Mouse (Mus musculus) ES-E14 (cell line): ENCODE data around the gene 1700001L19Rik. TPM values are rescaled to one million over a fixed set of nuclear protein-coding genes. Genes with fewer than 3 reads are reported as not detected.

Experiments used
- DNase-seq: peaks from one replicate; pipeline ENCODE4 v3.0.0-alpha.2; 2013; ENCODE audit warnings: low read depth, low spot score
- H3K27ac ChIP-seq: 2 replicates; pipeline ENCODE4 v1.5.1; 2012; ENCODE audit warnings: low read depth, mild to moderate bottlenecking, low read length, moderate library complexity, mixed read lengths; ENCODE audit not compliant: poor library complexity, insufficient read depth, severe bottlenecking
- H3K36me3 ChIP-seq: 2 replicates; pipeline ENCODE4 v1.6.1; 2012; ENCODE audit warnings: mild to moderate bottlenecking, low read length, moderate library complexity, mixed read lengths; ENCODE audit not compliant: control insufficient read depth, poor library complexity, insufficient read depth, severe bottlenecking
- H3K4me1 ChIP-seq, 2 experiments: fragments of 150-350 bp in 1 of 2; sonication (generic) in 1 of 2; 2 replicates each; pipeline ENCODE4 v1.6.1; 2012; ENCODE audit warnings: low read length in 2 of 2, mild to moderate bottlenecking in 1 of 2, mixed read lengths in 1 of 2; ENCODE audit not compliant: control insufficient read depth in 2 of 2, insufficient read depth in 2 of 2, poor library complexity in 1 of 2
- H3K4me3 ChIP-seq, 2 experiments: fragments of 150-350 bp in 1 of 2; sonication (generic) in 1 of 2; 2 replicates each; pipeline ENCODE4 v1.5.1; 2012; ENCODE audit warnings: low read length in 2 of 2, low read depth in 1 of 2, mild to moderate bottlenecking in 1 of 2, mixed read lengths in 1 of 2; ENCODE audit not compliant: insufficient read depth in 1 of 2, poor library complexity in 1 of 2, severe bottlenecking in 1 of 2
- H3K9ac ChIP-seq: 2 replicates; pipeline ENCODE4 v1.6.1; 2012; ENCODE audit warnings: low read depth, mild to moderate bottlenecking, low read length, mixed read lengths; ENCODE audit not compliant: poor library complexity, insufficient read depth, severe bottlenecking
- H3K9me3 ChIP-seq: fragments of 150-350 bp; sonication (generic); 2 replicates; pipeline ENCODE4 v1.6.1; 2012; ENCODE audit warnings: low read depth, mild to moderate bottlenecking, low read length; ENCODE audit not compliant: control insufficient read depth, insufficient read depth
- CHD2 ChIP-seq: IDR thresholded peaks from 2 replicates; pipeline ENCODE4 v1.6.1; 2014; ENCODE audit warnings: mild to moderate bottlenecking, low read depth, low read length, inconsistent platforms
- HCFC1 ChIP-seq: IDR thresholded peaks from 2 replicates; pipeline ENCODE4 v1.6.1; 2012; ENCODE audit warnings: low read length, inconsistent platforms, borderline replicate concordance; ENCODE audit not compliant: insufficient read depth
- MAFK ChIP-seq: IDR thresholded peaks from 2 replicates; pipeline ENCODE4 v1.6.1; 2014; ENCODE audit warnings: mild to moderate bottlenecking, low read depth, low read length, inconsistent platforms; ENCODE audit not compliant: insufficient read depth
- ZC3H11A ChIP-seq: IDR thresholded peaks from 2 replicates; pipeline ENCODE4 v1.6.1; 2012; ENCODE audit warnings: low read depth, mild to moderate bottlenecking, inconsistent platforms, low read length, borderline replicate concordance
- ZNF384 ChIP-seq: IDR thresholded peaks from 2 replicates; pipeline ENCODE4 v1.6.1; 2012; ENCODE audit warnings: low read depth, low read length, inconsistent platforms
- in situ Hi-C, 2 experiments: fragments of 600-800 bp; cut with MboI; formaldehyde crosslinking; loops; one replicate each; pipeline ENCODE4 v1.15.1; 2025; ENCODE audit warnings: low sequenced_read_pairs in 2 of 2, inconsistent platforms in 1 of 2; ENCODE audit not compliant: unreplicated experiment in 2 of 2
- total RNA-seq: library from RNA; depleted of rRNA; stranded (reverse); fragments of 300-350 nt; gene quantifications from 2 replicates; pipeline ENCODE4 v1.2.3, GENCODE M21; 2012

1700001L19Rik gene
- total RNA-seq, 1 experiment: 0.27 TPM

- Histone ChIP-seq H3K27ac (no peak overlapping the region), H3K9me3 (no peaks in the 10 kb centered on the region), H3K36me3 (peaks cover 43% of the 10 kb centered on the region), H3K4me3 (0 out of 4 replicates have a peak overlapping the region, but pooled peaks of 1 of the 2 experiments have one; percentile 25), H3K4me1 (peaks cover 2 to 3% of the 10 kb centered on the region in 2 experiments; a peak in 2 of 4 replicates), H3K9ac (no peak overlapping the region)
- in situ Hi-C loops: no loop called here
- TF ChIP-seq MAFK: no peak
- no peak for TF ChIP-seq HCFC1
- TF ChIP-seq ZC3H11A: no peak
- no peak for TF ChIP-seq ZNF384
- no peak for TF ChIP-seq CHD2
- DNase-seq: no peak
Observed at GRCm38 (mm10) chr13:68585441-68585840, 11.8 kb upstream of the 1700001L19Rik start.

- Histone ChIP-seq H3K27ac (no peak overlapping the region), H3K4me1 (peaks cover 0 to 3% of the 10 kb centered on the region in 2 experiments; a peak in 1 of 4 replicates), H3K36me3 (peaks cover 51% of the 10 kb centered on the region), H3K9ac (no peak overlapping the region), H3K4me3 (no peak overlapping the region), H3K9me3 (no peaks in the 10 kb centered on the region)
- in situ Hi-C loops: no loop called here
- DNase-seq: no peak
- TF ChIP-seq CHD2 (no peak), MAFK (no peak), ZC3H11A (no peak), ZNF384 (no peak), HCFC1 (no peak)
Observed at GRCm38 (mm10) chr13:68588352-68588751, 8.9 kb upstream of the 1700001L19Rik start.

GRCm38 (mm10) chr13:68593797-68594196 is 3.4 kb upstream of the 1700001L19Rik start:
- no peaks in the 10 kb centered on the region for H3K9me3 ChIP-seq
- no peaks in the 10 kb centered on the region; a peak in 1 of 4 replicates for H3K4me1 ChIP-seq
- DNase-seq: no peak
- no peak for TF ChIP-seq ZNF384
- TF ChIP-seq CHD2: no peak
- no peak for TF ChIP-seq ZC3H11A
- TF ChIP-seq HCFC1: no peak
- TF ChIP-seq MAFK: no peak
- H3K9ac ChIP-seq: no peak overlapping the region
- H3K4me3 ChIP-seq: no peak overlapping the region
- no peak overlapping the region for H3K27ac ChIP-seq
- peaks cover 11% of the 10 kb centered on the region for H3K36me3 ChIP-seq
- in situ Hi-C loops: no loop called here

- no peak for DNase-seq
- H3K36me3 ChIP-seq: no peaks in the 10 kb centered on the region; the same call in 1 of the 2 replicates
- H3K4me1 ChIP-seq: no peaks in the 10 kb centered on the region; a peak in 1 of 4 replicates
- no peaks in the 10 kb centered on the region for H3K9me3 ChIP-seq
- in situ Hi-C loops: no loop called here
- TF ChIP-seq ZC3H11A (no peak), MAFK (no peak), CHD2 (no peak), HCFC1 (no peak), ZNF384 (no peak)
- H3K9ac ChIP-seq: no peak overlapping the region
- H3K27ac ChIP-seq: no peak overlapping the region
- H3K4me3 ChIP-seq: peak overlapping the region; percentile 1 to 40; a peak in 2 of 4 replicates
Observed at GRCm38 (mm10) chr13:68597667-68598066, 446 bp downstream of the 1700001L19Rik start.
